Mouse (Mus musculus) thymus, postnatal 14 days (tissue): ENCODE measurements at regions not wholly inside any gene's neighbourhood (a gene's known extent, or its start where the extent isn't known, plus 50 kb on each side); places are given as distances from the start of the nearest gene placed in this dataset.

Experiments used
- DNase-seq: peaks from one replicate; pipeline ENCODE4 v3.0.0; 2021

GRCm38 (mm10) chr17:84018817-84019216 lies 168.9 kb downstream of the Zfp36l2 start:
- DNase-seq, result no peak

GRCm38 (mm10) chr17:84017891-84018290 lies 169.9 kb downstream of the Zfp36l2 start:
- no peak for DNase-seq

DNA sequence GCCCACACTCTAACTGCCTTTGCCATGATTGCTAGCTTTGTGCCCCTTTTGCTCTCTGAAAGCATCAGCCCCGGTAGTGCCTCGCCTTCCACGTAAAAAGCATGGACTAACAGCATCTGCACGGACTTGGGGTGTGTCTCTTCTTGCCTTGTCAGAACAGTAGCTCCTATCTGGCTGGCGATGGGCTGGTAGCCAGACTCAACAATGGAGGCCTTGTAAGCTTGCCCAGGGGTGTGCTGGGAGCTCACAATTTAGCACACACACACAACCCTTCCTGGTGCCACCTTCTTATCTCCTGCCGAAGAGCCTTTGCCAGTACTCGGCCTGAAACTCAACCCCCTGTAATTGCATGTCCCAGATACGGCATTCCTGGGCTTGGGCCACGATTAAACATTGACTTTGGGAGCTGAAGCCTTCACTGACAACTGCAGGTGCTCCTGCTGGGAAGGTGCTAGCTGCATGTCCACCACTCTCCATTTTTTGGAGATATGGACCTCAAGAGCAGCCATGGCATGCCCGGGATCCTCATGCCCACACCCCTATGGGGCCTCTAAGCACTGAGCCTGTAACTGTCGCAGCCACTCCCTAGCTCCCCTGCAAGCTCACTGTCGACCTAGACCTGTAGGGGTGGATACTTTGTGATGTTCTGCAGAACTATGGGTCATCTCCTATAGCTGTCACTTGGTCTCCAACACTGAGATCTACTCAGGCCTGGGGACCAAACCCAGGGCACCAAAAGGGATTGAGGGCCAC lies 166.7 kb upstream of the Haao start:
- DNase-seq, result no peak

GRCm38 (mm10) chr17:84010492-84011060 lies 162.8 kb upstream of the Haao start:
- no peak for DNase-seq

- DNase-seq, result peak; percentile 69
Measured at GRCm38 (mm10) chr17:84009966-84010365, 162.2 kb upstream of the Haao start.

GRCm38 (mm10) chr17:84009194-84009593 lies 161.4 kb upstream of the Haao start:
- no peak for DNase-seq

DNA sequence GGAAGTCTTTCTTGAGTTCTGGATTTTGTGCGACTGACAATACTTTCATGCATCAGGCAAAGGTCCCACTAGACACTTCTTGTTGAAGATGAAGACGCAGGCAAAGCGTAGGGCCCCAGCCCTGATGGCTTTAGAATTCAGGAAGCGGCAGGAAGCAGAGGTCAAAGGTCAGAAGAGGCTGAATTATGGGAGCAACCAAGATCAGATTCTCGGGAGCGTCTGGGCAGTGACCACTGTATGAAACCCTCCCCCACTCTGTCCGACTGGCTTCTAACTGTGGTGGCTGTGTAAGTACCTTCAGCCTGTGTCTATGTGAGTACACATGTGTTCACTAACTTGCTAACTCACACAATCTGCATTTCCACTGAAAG lies 160.9 kb upstream of the Haao start:
- no peak for DNase-seq

DNA sequence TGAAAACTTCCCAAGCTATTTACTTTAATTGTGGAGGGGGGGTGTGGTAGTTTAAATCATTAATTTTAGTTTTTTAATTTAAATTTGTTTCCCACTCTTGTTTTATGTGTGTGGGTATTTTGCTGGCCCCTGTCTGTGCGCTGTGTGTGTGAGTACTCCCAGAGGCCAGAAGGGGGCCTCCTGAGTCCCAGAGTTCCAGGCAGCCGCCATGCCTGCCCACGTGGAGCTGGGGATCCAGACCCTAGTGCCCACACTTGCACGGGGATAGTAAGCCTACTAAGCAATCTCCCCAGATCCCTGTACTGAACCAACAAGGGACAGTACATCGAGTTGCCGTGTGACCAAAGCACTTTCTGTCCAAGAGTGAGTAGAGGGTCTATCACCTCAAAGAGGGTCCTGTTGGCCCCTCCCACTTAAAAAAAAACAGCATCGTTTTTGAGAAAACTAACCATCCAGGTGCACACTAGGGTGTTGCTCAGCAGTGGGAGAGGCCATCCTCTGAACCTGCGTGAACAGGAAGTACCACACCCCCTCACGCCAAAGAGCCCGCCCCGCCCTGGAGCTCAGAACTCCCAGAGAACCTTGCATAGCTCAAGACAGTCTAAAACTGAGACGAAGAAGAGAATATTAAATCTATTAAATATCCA lies 160.4 kb upstream of the Haao start:
- peak; percentile 67 for DNase-seq

GRCm38 (mm10) chr17:84006748-84007147 lies 159.0 kb upstream of the Haao start:
- DNase-seq, result no peak

GRCm38 (mm10) chr17:84004237-84004636 lies 156.5 kb upstream of the Haao start:
- DNase-seq, result peak; percentile 70

GRCm38 (mm10) chr17:84003489-84004234 lies 155.9 kb upstream of the Haao start:
- DNase-seq, result no peak

DNA sequence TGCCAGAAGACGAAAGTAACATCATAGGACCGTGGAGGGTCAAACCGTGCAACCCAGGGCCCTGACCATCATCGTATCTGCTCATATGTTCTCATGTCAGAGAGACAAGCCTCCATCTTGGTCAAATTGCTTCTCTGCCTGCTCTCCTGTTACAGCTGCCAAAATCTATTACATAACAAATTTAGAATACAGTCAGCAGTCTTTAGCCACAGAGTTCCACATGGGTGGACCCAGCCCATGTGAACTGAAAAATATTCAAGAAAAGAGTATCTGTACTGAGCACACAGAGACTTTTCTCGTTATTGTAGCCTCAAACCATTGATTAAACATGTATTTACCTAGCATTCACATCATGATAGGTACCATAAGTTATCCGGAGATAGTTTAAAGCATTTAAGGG lies 155.2 kb upstream of the Haao start:
- DNase-seq, result no peak

- no peak for DNase-seq
Measured at GRCm38 (mm10) chr17:84002327-84002726, 154.6 kb upstream of the Haao start.

GRCm38 (mm10) chr17:84000115-84000514 lies 152.4 kb upstream of the Haao start:
- DNase-seq, result no peak

DNA sequence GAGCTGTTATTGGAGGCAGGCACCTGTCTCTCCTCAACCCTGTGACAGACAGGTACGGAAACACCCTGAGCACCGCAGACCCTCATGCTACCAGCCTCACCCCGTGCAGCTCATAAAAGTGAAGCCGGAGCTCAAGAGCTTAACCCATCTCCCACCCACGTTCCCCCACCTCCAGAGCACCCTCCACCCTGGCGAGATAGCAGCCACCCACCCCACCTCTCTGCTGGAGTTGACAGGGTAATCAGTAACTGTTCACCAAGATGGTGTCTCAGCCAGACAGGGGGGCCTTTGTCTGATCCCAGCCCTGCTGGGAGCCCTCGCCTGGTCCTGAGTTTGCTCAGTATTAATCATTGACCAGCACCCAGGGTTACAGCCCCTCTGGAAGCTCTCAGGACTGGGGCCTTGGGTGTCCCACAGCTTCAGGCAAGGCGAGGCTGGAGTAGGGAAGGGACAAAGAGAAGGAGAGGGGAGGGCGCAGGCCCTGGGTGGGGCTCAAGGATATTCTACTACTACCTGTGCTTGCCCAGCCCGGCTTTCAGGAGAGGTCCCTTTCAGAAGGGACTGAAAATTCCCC lies 151.3 kb upstream of the Haao start:
- no peak for DNase-seq

DNA sequence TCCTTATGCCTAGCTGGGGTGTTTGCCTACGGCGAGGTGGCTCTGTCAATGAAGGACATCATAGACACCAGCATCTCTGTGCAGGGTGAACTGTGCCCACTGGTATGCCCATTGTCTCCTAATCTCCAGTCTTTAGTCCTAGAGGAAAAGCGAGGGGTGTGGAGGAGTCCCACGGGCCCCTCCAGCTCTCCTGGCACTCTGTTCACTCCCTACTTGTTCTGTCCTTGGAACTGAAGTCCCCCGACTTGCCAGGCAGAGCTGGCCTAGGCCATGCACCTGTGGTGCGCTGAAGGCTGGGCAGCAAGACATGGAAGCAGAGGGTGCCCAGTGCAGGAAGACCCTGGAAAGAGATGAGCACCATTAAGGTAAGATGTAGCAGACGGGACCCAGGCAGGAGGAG lies 150.6 kb upstream of the Haao start:
- DNase-seq, result no peak

- peak; percentile 84 for DNase-seq
Measured at GRCm38 (mm10) chr17:83997778-83998177, 150.0 kb upstream of the Haao start.

- no peak for DNase-seq
Measured at GRCm38 (mm10) chr17:83993028-83993427, 145.3 kb upstream of the Haao start.

DNA sequence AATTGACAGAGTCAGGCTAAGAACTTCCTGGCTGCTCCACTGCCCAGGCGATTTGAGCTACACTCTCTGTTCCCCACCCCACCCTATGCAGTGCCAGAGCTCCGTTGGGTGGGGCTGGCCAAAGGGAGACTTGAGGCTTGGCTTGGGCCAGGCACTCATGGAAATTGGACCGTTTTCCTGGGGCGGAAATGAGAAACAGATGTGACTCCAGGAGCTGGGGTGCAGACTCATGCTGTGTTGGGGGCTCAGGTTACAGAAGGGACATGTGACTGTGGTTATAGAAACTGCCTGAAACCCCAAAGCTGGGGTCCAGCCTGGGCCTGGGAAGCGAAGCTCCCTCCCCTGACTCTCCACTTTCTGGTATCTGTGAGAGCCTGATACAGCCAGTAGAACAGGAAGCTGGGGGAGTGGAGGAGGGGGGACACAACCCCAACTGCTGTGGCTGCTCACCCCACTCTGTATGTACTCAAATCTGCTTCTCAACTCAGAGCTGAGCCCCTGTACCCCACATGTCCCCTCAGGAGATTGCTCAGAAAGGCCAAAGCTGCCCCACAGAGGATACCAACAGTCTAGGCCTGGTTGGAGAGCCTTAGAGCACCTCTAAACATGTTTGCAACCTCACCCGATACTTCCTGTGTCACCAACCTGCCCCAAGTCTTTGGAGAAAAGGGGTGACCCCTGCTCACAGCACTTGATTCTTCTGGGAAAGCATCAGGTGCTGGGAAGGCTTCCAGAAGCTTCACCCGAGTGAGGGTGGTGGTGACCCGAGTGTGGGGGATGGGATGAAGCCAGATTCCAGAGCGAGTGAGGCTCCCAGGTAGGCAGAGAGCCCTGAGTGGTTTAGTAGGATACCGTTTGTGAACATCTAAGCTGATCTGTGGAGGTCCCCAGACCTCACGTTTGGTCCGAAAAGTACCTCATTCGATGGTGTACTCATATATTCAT lies 142.9 kb upstream of the Haao start:
- peak; percentile 70 for DNase-seq

GRCm38 (mm10) chr17:83988897-83989296 lies 141.1 kb upstream of the Haao start:
- DNase-seq, result no peak

- no peak for DNase-seq
Measured at GRCm38 (mm10) chr17:83988165-83988564, 140.4 kb upstream of the Haao start.

- no peak for DNase-seq
Measured at GRCm38 (mm10) chr17:83987683-83988082, 139.9 kb upstream of the Haao start.
